Mouse (Mus musculus): ENCODE measurements around the gene Gpr68.

DNA sequence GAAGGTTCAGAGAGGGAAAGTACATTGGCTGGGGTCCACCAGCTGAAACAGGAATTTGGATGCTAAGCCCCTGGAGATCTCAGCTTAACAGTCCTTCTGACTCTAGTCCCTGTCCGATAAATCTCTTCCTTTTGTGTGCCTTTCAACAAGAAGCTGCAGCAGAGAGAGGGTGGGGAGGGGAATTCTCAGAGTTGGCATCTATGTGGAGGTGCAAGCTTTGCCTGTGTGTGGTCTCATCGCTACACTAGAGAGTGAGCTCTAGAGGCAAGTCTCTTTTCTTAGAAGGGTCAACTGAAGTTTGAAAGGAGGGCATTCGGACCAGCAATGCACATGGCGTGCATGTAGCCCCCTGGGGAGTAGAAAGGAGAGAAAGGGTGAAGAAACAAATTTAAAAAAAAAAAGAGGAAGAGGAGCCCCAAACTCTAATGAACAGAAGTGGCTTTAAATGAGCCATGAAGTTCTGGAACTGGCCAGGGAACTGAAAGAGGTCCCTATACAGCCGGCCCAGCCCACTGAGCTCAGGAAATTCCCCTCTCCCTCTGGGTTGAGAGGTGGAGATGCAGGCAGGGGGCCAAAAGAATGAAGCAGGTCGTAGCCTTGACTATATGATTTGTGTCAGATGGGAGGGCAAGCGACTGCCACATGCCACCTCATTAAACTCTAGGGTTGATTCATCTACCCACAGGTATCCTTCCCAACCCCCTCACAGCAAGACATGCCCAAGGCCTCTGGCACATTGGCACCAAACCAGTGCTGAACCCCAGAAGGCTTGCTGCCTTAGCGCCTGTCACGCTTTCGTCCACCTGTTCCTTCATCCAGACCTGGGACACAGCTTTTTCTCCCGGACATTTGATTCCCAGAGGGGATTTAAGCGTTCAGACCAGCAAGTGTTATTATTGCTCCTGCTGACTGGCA, 10.0 kb downstream of the Gpr68 start:
- no peak for TF ChIP-seq POLR2A (IDR thresholded peaks at IDR 0.05; ENCODE audit: borderline replicate concordance, control insufficient read depth, low read depth, low read length)
- TF ChIP-seq CTCF (IDR thresholded peaks at IDR 0.05; ENCODE audit: control insufficient read depth, insufficient read depth, low read length): no peak

All from bone marrow, adult 2 months (tissue).